Mouse (Mus musculus) CH12.LX (cell line): ENCODE measurements at regions not wholly inside any gene's neighbourhood (a gene's known extent, or its start where the extent isn't known, plus 50 kb on each side); places are given as distances from the start of the nearest gene placed in this dataset.

ENCODE experiments used
- CTCF ChIP-seq, 2 experiments: IDR thresholded peaks in 1 of 2; conservative IDR thresholded peaks in 1 of 2; 2 replicates each; pipeline ENCODE4 v1.5.1; 2011 to 2012; ENCODE audit warnings: low read depth in 2 of 2, low read length in 2 of 2, improper control_type of control experiment in 1 of 2, inconsistent platforms in 1 of 2, mild to moderate bottlenecking in 1 of 2, moderate library complexity in 1 of 2
- E2F4 ChIP-seq: IDR thresholded peaks from 2 replicates; pipeline ENCODE4 v1.6.1; 2011; ENCODE audit warnings: low read depth, low read length, improper control_type of control experiment; ENCODE audit not compliant: insufficient replicate concordance
- EP300 ChIP-seq: IDR thresholded peaks from 2 replicates; pipeline ENCODE4 v1.6.1; 2011; ENCODE audit warnings: low read length, improper control_type of control experiment
- GABPA ChIP-seq: IDR thresholded peaks from 2 replicates; pipeline ENCODE4 v1.6.1; 2012; ENCODE audit warnings: low read depth, low read length, improper control_type of control experiment, inconsistent platforms; ENCODE audit not compliant: insufficient replicate concordance
- HCFC1 ChIP-seq: IDR thresholded peaks from 2 replicates; pipeline ENCODE4 v1.6.1; 2012; ENCODE audit warnings: low read depth, mild to moderate bottlenecking, inconsistent platforms, low read length, improper control_type of control experiment
- JUND ChIP-seq: conservative IDR thresholded peaks from 2 replicates; pipeline ENCODE4 v1.6.1; 2011; ENCODE audit warnings: low read depth, low read length, improper control_type of control experiment
- KAT2A ChIP-seq: IDR thresholded peaks from 2 replicates; pipeline ENCODE4 v1.6.1; 2012; ENCODE audit warnings: low read length, improper control_type of control experiment, inconsistent platforms; ENCODE audit not compliant: insufficient replicate concordance
- NRF1 ChIP-seq: IDR thresholded peaks from 2 replicates; pipeline ENCODE4 v1.6.1; 2014; ENCODE audit warnings: low read depth, mild to moderate bottlenecking, inconsistent platforms, low read length, improper control_type of control experiment, moderate library complexity
- POLR2A ChIP-seq: IDR thresholded peaks from 2 replicates; pipeline ENCODE4 v1.6.1; 2011; ENCODE audit warnings: low read depth, mild to moderate bottlenecking, improper control_type of control experiment, low read length
- RCOR1 ChIP-seq: conservative IDR thresholded peaks from 2 replicates; pipeline ENCODE4 v1.6.1; 2012; ENCODE audit warnings: low read depth, mild to moderate bottlenecking, inconsistent platforms, low read length, improper control_type of control experiment
- SMC3 ChIP-seq: IDR thresholded peaks from 2 replicates; pipeline ENCODE4 v1.6.1; 2011; ENCODE audit warnings: low read depth, low read length, improper control_type of control experiment

- TF ChIP-seq KAT2A (no peak), POLR2A (no peak), E2F4 (no peak), GABPA (no peak), NRF1 (no peak), EP300 (no peak), CTCF (conservative IDR thresholded peaks at IDR 0.05 in 1 of 2, IDR thresholded peaks at IDR 0.05 in 1 of 2; ENCODE audit: low read depth in 2 of 2, low read length in 2 of 2) (no peak), RCOR1 (no peak), HCFC1 (no peak), SMC3 (no peak), JUND (no peak)
Measured at GRCm38 (mm10) chr14:37312887-37313286, 177.8 kb upstream of the Ghitm start.
